11 mouse cellular contexts compared by ENCODE assay signal in the genomic region with DNA sequence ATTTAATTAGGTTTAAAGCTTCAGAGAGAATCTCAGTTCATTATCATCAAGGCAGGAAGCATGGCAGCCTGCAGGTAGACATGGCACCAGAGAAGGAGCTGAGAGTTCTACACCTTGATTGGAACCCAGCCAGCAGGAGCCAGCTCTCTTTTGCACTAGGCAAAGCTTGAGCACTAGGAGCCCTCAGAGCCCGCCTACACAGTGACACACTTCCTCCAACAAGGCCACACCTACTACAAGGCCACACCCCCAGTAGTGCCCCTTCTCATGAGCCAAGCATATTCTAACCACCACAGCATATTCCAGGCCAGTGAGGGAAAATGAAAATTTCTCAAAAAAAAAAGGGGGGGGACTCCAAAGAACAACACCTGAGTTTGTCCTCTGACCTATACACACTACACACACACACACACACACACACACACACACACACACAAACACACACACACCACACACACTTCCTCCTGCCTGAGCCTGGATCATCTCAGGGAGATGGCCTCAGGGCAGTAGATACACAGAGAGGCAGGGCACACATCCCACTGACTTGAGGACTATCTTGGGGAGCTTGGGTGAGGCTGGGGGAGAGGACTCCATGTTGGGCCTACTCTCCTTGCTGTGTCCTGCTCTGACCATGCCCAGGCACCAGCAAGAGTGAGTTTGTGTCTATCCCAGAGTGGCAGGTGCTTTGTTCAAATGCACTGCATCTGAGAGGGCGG. TPM values are rescaled to one million over a fixed set of nuclear protein-coding genes. Genes with fewer than 3 reads are reported as not detected.
DNase-seq lines count a peak whose midpoint lies in the region; ATAC-seq and TF ChIP-seq lines count a peak whose summit lies in the region.
"Had no signal": no experiment of that assay in that cellular context is flagged by ENCODE, and none has a peak within 500 bp of the region (broad histone marks: within the 10 kb centered on the region; RNA-seq: fewer than 3 reads in every experiment).

No protein-coding gene starts in this region.

- H3K27me3 ChIP-seq in heart, postnatal 0 days (ENCODE audit: control insufficient read depth, insufficient read depth, low read length): no peaks in the 10 kb centered on the region
- H3K27me3 ChIP-seq in hindbrain, postnatal 0 days (ENCODE audit: insufficient read depth, low read length): no peaks in the 10 kb centered on the region

- no peak for DNase-seq in heart, postnatal 0 days (ENCODE audit: low spot score)
- DNase-seq in heart, postnatal 4 days: no peak
- peak; percentile 7 for DNase-seq in thymus, postnatal 14 days
- no peak for DNase-seq in thymus, adult 18-20 months
- DNase-seq in hindbrain, postnatal 0 days (ENCODE audit: low spot score): peak; percentile 30
- no peak for DNase-seq in testis, postnatal 10 days (ENCODE audit: low spot score)
- no peak for DNase-seq in adrenal gland, adult 2 months
- no peak for DNase-seq in kidney, postnatal 36 days

- no peaks in the 10 kb centered on the region for H3K36me3 ChIP-seq in heart, postnatal 0 days (replicated peaks; ENCODE audit: control insufficient read depth, insufficient read depth, low read length)
- H3K36me3 ChIP-seq in hindbrain, postnatal 0 days (ENCODE audit: insufficient read depth, low read length): no peaks in the 10 kb centered on the region

- H3K4me1 ChIP-seq in heart, postnatal 0 days (ENCODE audit: control insufficient read depth, insufficient read depth): no peaks in the 10 kb centered on the region
- peaks cover 7% of the 10 kb centered on the region for H3K4me1 ChIP-seq in hindbrain, postnatal 0 days (ENCODE audit: insufficient read depth, low read length)

- ATAC-seq in heart, postnatal 0 days (ENCODE audit: insufficient read depth, low read depth): 0 out of 2 replicates have a peak, but pooled peaks have one; percentile 36
- ATAC-seq in hindbrain, postnatal 0 days: peak; percentile 59

- H3K4me3 ChIP-seq in heart, postnatal 0 days (ENCODE audit: low read depth, low read length): no peak overlapping the region
- no peak overlapping the region for H3K4me3 ChIP-seq in hindbrain, postnatal 0 days (ENCODE audit: low read length)

- no peaks in the 10 kb centered on the region for H3K9me3 ChIP-seq in heart, postnatal 0 days (replicated peaks; ENCODE audit: control insufficient read depth, low read length)
- H3K9me3 ChIP-seq in hindbrain, postnatal 0 days (ENCODE audit: low read length): no peaks in the 10 kb centered on the region

- no peak overlapping the region for H3K4me2 ChIP-seq in heart, postnatal 0 days (ENCODE audit: low read depth, low read length)
- H3K4me2 ChIP-seq in hindbrain, postnatal 0 days (ENCODE audit: low read depth, low read length): no peak overlapping the region

- TF ChIP-seq CTCF in heart, postnatal 0 days (IDR thresholded peaks at IDR 0.05; ENCODE audit: low read depth): no peak
- no peak for TF ChIP-seq CTCF in hindbrain, postnatal 0 days (IDR thresholded peaks at IDR 0.05; ENCODE audit: low read depth)

- H3K9ac ChIP-seq in heart, postnatal 0 days (replicated peaks; ENCODE audit: low read depth, low read length): no peak overlapping the region
- H3K9ac ChIP-seq in hindbrain, postnatal 0 days (replicated peaks; ENCODE audit: low read length): no peak overlapping the region

- 69% methylated on average over 2 of the region's 2 CpGs for WGBS in heart, postnatal 0 days
- 65% methylated on average over 2 of the region's 2 CpGs for WGBS in hindbrain, postnatal 0 days

- peak overlapping the region; percentile 30; the same call in 1 of the 2 replicates for H3K27ac ChIP-seq in heart, postnatal 0 days (ENCODE audit: low read depth)
- H3K27ac ChIP-seq in hindbrain, postnatal 0 days: peak overlapping the region; percentile 54; the same call in 1 of the 2 replicates

- no peak for TF ChIP-seq EP300 in heart, postnatal 0 days (IDR thresholded peaks at IDR 0.05; ENCODE audit: low read depth)

RNA-seq across cellular contexts. Expression of gene Fcnb, which starts 16.7 kb away (rescaled TPM):
- not detected in 2 replicates for total RNA-seq in heart, postnatal 0 days (2014; rRNA removed; ENCODE audit: low replicate concordance)
- not detected in 2 replicates for polyA plus RNA-seq in heart, postnatal 0 days (2015; fragmentation: Nextera tagmentation; extraction: Ambion mirVana)
- not detected for total RNA-seq in heart, postnatal 4 days (2021)
- total RNA-seq in hindbrain, postnatal 0 days (2014; rRNA removed): not detected in 2 replicates
- not detected in 2 replicates for polyA plus RNA-seq in hindbrain, postnatal 0 days (2015; fragmentation: Nextera tagmentation; extraction: Ambion mirVana)
- total RNA-seq in adrenal gland, adult 2 months (2021): not detected
- polyA plus RNA-seq in adrenal gland, adult 2 months (2012; rRNA removed): not detected in 2 replicates
- total RNA-seq: left cerebral cortex, postnatal 14 days; neutrophil, adult 5-6 weeks had no signal
- polyA plus RNA-seq: testis, adult 2 months had no signal

Comparison
In these comparisons a context has a peak if more than half of its experiments do, and no peak if none do; other contexts are left out.
1. DNase-seq: peak in thymus, postnatal 14 days (single experiment) and hindbrain, postnatal 0 days (single experiment); none in heart, postnatal 0 days (single experiment), heart, postnatal 4 days (single experiment), thymus, adult 18-20 months (0 of 2), testis, postnatal 10 days (single experiment), adrenal gland, adult 2 months (single experiment) and kidney, postnatal 36 days (0 of 2).